Comparison of ENCODE assay signal across 9 mouse cellular contexts in genomic region chr3:116969003-116969402, GRCm38 (mm10). TPM values are rescaled to one million over a fixed set of nuclear protein-coding genes. Genes with fewer than 3 reads are reported as not detected.
DNase-seq lines count a peak whose midpoint lies in the region; ATAC-seq lines count a peak whose summit lies in the region.
"Had no signal": no experiment of that assay in that cellular context is flagged by ENCODE, and none has a peak within 500 bp of the region (broad histone marks: within the 10 kb centered on the region; RNA-seq: fewer than 3 reads in every experiment).

No protein-coding gene starts in this region.

- H3K27me3 ChIP-seq in heart, embryonic 16.5 days (ENCODE audit: control insufficient read depth, insufficient read depth, low read length): no peaks in the 10 kb centered on the region
- H3K27me3 ChIP-seq in embryonic facial prominence, embryonic 10.5 days (replicated peaks; ENCODE audit: low read depth, poor library complexity, severe bottlenecking): no peaks in the 10 kb centered on the region
- no peaks in the 10 kb centered on the region for H3K27me3 ChIP-seq in hindbrain, embryonic 15.5 days
- H3K27me3 ChIP-seq in midbrain, embryonic 13.5 days: 0 out of 2 replicates have a peak, but pooled peaks cover 3% of the 10 kb centered on the region

- peak overlapping the region; percentile 68 for H3K9ac ChIP-seq in heart, embryonic 16.5 days (ENCODE audit: low read length)
- peak overlapping the region; percentile 50; the same call in 1 of the 2 replicates for H3K9ac ChIP-seq in hindbrain, embryonic 15.5 days
- peak overlapping the region; percentile 56; the same call in 1 of the 2 replicates for H3K9ac ChIP-seq in midbrain, embryonic 13.5 days (replicated peaks)

- no peak for ATAC-seq in heart, embryonic 16.5 days (replicated peaks; ENCODE audit: extremely low read depth, insufficient read depth, low FRiP score)
- ATAC-seq in hindbrain, embryonic 15.5 days (ENCODE audit: low FRiP score, low read depth): peak; percentile 21; the same call in 1 of the 2 replicates
- ATAC-seq in midbrain, embryonic 13.5 days: peak; percentile 55

- H3K9me3 ChIP-seq in heart, embryonic 16.5 days (replicated peaks; ENCODE audit: control insufficient read depth, low read length): no peaks in the 10 kb centered on the region
- no peaks in the 10 kb centered on the region for H3K9me3 ChIP-seq in embryonic facial prominence, embryonic 10.5 days
- no peaks in the 10 kb centered on the region for H3K9me3 ChIP-seq in hindbrain, embryonic 15.5 days
- H3K9me3 ChIP-seq in midbrain, embryonic 13.5 days: no peaks in the 10 kb centered on the region

- H3K27ac ChIP-seq in heart, embryonic 16.5 days (ENCODE audit: low read length): peak overlapping the region; percentile 86
- peak overlapping the region; percentile 71 for H3K27ac ChIP-seq in embryonic facial prominence, embryonic 10.5 days (replicated peaks)
- peak overlapping the region; percentile 78; the same call in 1 of the 2 replicates for H3K27ac ChIP-seq in hindbrain, embryonic 15.5 days (replicated peaks)
- H3K27ac ChIP-seq in midbrain, embryonic 13.5 days: peak overlapping the region; percentile 78

- H3K4me2 ChIP-seq in heart, embryonic 16.5 days (ENCODE audit: low read depth, low read length): peak overlapping the region; percentile 75
- peak overlapping the region; percentile 71 for H3K4me2 ChIP-seq in hindbrain, embryonic 15.5 days
- H3K4me2 ChIP-seq in midbrain, embryonic 13.5 days (replicated peaks): peak overlapping the region; percentile 53

- peaks cover 4% of the 10 kb centered on the region for H3K4me1 ChIP-seq in heart, embryonic 16.5 days (ENCODE audit: control insufficient read depth, insufficient read depth, low read length)
- H3K4me1 ChIP-seq in embryonic facial prominence, embryonic 10.5 days: peaks cover 17% of the 10 kb centered on the region
- peaks cover 13% of the 10 kb centered on the region for H3K4me1 ChIP-seq in hindbrain, embryonic 15.5 days (replicated peaks)
- peaks cover 27% of the 10 kb centered on the region for H3K4me1 ChIP-seq in midbrain, embryonic 13.5 days (replicated peaks)

- intact Hi-C loops in heart, postnatal 14 days (cut with DNase I): loop anchor here (5.0 kb wide), 5 partner anchors 47 to 148 kb away; no protein-coding TSS in a partner anchor

- peak overlapping the region; percentile 62 for H3K4me3 ChIP-seq in heart, embryonic 16.5 days (ENCODE audit: low read length)
- peak overlapping the region; percentile 55 for H3K4me3 ChIP-seq in embryonic facial prominence, embryonic 10.5 days
- peak overlapping the region; percentile 51 for H3K4me3 ChIP-seq in hindbrain, embryonic 15.5 days
- H3K4me3 ChIP-seq in midbrain, embryonic 13.5 days (replicated peaks): peak overlapping the region; percentile 42

- H3K36me3 ChIP-seq in heart, embryonic 16.5 days (ENCODE audit: control insufficient read depth, insufficient read depth): no peaks in the 10 kb centered on the region
- no peaks in the 10 kb centered on the region for H3K36me3 ChIP-seq in embryonic facial prominence, embryonic 10.5 days (replicated peaks)
- H3K36me3 ChIP-seq in hindbrain, embryonic 15.5 days: no peaks in the 10 kb centered on the region
- H3K36me3 ChIP-seq in midbrain, embryonic 13.5 days: no peaks in the 10 kb centered on the region

- WGBS in heart, embryonic 16.5 days: 21% methylated on average over 4 of the region's 5 CpGs
- 23% methylated on average over 5 of the region's 5 CpGs for WGBS in embryonic facial prominence, embryonic 10.5 days
- WGBS in hindbrain, embryonic 15.5 days: 16% methylated on average over 5 of the region's 5 CpGs
- 36% methylated on average over 3 of the region's 5 CpGs for WGBS in midbrain, embryonic 13.5 days

- DNase-seq in heart, postnatal 14 days: no peak
- no peak for DNase-seq in embryonic facial prominence, embryonic 10.5 days (ENCODE audit: low spot score)
- DNase-seq in spleen, postnatal 14 days (ENCODE audit: low spot score in 2 of 2): no peak
- DNase-seq in cerebellum, adult 8-10 months: no peak
- no peak for DNase-seq in ovary, adult 18-20 months (ENCODE audit: low spot score)

RNA-seq across cellular contexts. Expression of gene Palmd, which starts 0.2 kb away (rescaled TPM):
- polyA plus RNA-seq in heart, embryonic 16.5 days (2015; fragmentation: Nextera tagmentation; extraction: Ambion mirVana): 16.3 and 19.8 TPM in 2 replicates
- total RNA-seq in heart, postnatal 14 days (2021): 10 to 100 TPM; 64.2 to 75.2 TPM
- polyA plus RNA-seq in embryonic facial prominence, embryonic 10.5 days (2016; fragmentation: Nextera tagmentation; extraction: Ambion mirVana): 0.88 and 1.5 TPM in 2 replicates
- 9.9 and 11.3 TPM in 2 replicates for polyA plus RNA-seq in hindbrain, embryonic 15.5 days (2015; fragmentation: Nextera tagmentation; extraction: Ambion mirVana)
- polyA plus RNA-seq in midbrain, embryonic 13.5 days (2015; fragmentation: Nextera tagmentation; extraction: Ambion mirVana): 7.7 and 8.9 TPM in 2 replicates
- total RNA-seq: hematopoietic stem cell, adult 5-6 weeks had no signal

RNA-seq across cellular contexts. Expression of gene 4930455H04Rik, which starts 0.9 kb away (rescaled TPM):
- 0.14 TPM in 1 of 2 replicates, not detected in the other for polyA plus RNA-seq in heart, embryonic 16.5 days (2015; fragmentation: Nextera tagmentation; extraction: Ambion mirVana)
- total RNA-seq in heart, postnatal 14 days (2021): not detected
- not detected in 2 replicates for polyA plus RNA-seq in embryonic facial prominence, embryonic 10.5 days (2016; fragmentation: Nextera tagmentation; extraction: Ambion mirVana)
- not detected in 2 replicates for polyA plus RNA-seq in hindbrain, embryonic 15.5 days (2015; fragmentation: Nextera tagmentation; extraction: Ambion mirVana)
- not detected in 2 replicates for polyA plus RNA-seq in midbrain, embryonic 13.5 days (2015; fragmentation: Nextera tagmentation; extraction: Ambion mirVana)
- total RNA-seq: hematopoietic stem cell, adult 5-6 weeks had no signal
